Mouse (Mus musculus) right cerebral cortex, adult 2 months (tissue): ENCODE results near the gene Ccdc148.

ENCODE experiments used
- DNase-seq, 2 experiments: peaks; one replicate each; pipeline ENCODE4 v3.0.0; 2021 to 2022; ENCODE audit warnings: low spot score in 2 of 2

The Ccdc148 gene

GRCm38 (mm10) chr2:59050245-59050824 lies 110.1 kb downstream of the Ccdc148 start:
- DNase-seq = no peak

GRCm38 (mm10) chr2:59049686-59050085 lies 110.8 kb downstream of the Ccdc148 start:
- DNase-seq = no peak

- no peak for DNase-seq
These were observed 111.6 kb downstream of the Ccdc148 start for GRCm38 (mm10) chr2:59048775-59049451.

- no peak for DNase-seq
These were observed 117.0 kb downstream of the Ccdc148 start for GRCm38 (mm10) chr2:59043313-59044032.

- no peak for DNase-seq
These were observed 117.9 kb downstream of the Ccdc148 start for GRCm38 (mm10) chr2:59042616-59043015.

- no peak for DNase-seq
These were observed 124.0 kb downstream of the Ccdc148 start for GRCm38 (mm10) chr2:59036433-59036832.

- no peak for DNase-seq
These were observed 125.3 kb downstream of the Ccdc148 start for GRCm38 (mm10) chr2:59035206-59035605.

GRCm38 (mm10) chr2:59034281-59034680 lies 126.2 kb downstream of the Ccdc148 start:
- no peak for DNase-seq

- no peak for DNase-seq
These were observed 135.9 kb downstream of the Ccdc148 start for GRCm38 (mm10) chr2:59024558-59024957.

GRCm38 (mm10) chr2:59007356-59007755 lies 153.1 kb downstream of the Ccdc148 start:
- DNase-seq = no peak

- no peak for DNase-seq
These were observed 153.7 kb downstream of the Ccdc148 start for GRCm38 (mm10) chr2:59006567-59007340.

- DNase-seq = no peak
These were observed 163.3 kb downstream of the Ccdc148 start for GRCm38 (mm10) chr2:58997151-58997550.

GRCm38 (mm10) chr2:58992431-58993191 lies 167.9 kb downstream of the Ccdc148 start:
- no peak for DNase-seq

- DNase-seq = no peak
These were observed 182.4 kb downstream of the Ccdc148 start for GRCm38 (mm10) chr2:58978095-58978494.

GRCm38 (mm10) chr2:58971507-58972275 lies 188.8 kb downstream of the Ccdc148 start:
- no peak for DNase-seq

- no peak for DNase-seq
These were observed 203.6 kb downstream of the Ccdc148 start for GRCm38 (mm10) chr2:58956770-58957300.

GRCm38 (mm10) chr2:58956351-58956750 lies 204.1 kb downstream of the Ccdc148 start:
- DNase-seq = no peak

GRCm38 (mm10) chr2:58952101-58952500 lies 208.4 kb downstream of the Ccdc148 start:
- DNase-seq = no peak

- DNase-seq = no peak
These were observed 211.7 kb downstream of the Ccdc148 start for GRCm38 (mm10) chr2:58948796-58949195.

- peak; percentile 9 to 20 for DNase-seq
These were observed 219.1 kb downstream of the Ccdc148 start for GRCm38 (mm10) chr2:58941361-58941760.
